Mouse (Mus musculus): Measurements from ENCODE around the gene Yjefn3. TPM values are rescaled to one million over a fixed set of nuclear protein-coding genes. Genes with fewer than 3 reads are reported as not detected.
A peak's percentile ranks its signal among the peaks of the same experiment; 100 is the strongest.

Gene Yjefn3
- polyA plus RNA-seq, 1 experiment = 1.9 TPM

GRCm38 (mm10) chr8:69937466-69937865 is 35.0 kb upstream of the Yjefn3 start:
- Histone ChIP-seq H3K4me3 (ENCODE audit: extremely low read depth, insufficient read depth, insufficient read length) (no peak overlapping the region), H3K27me3 (ENCODE audit: control insufficient read depth, insufficient read depth, low read length) (no peaks in the 10 kb centered on the region), H3K4me1 (ENCODE audit: control insufficient read depth, insufficient read depth, insufficient read length) (peaks cover 27% of the 10 kb centered on the region; the same call in 1 of the 2 replicates), H3K27ac (ENCODE audit: insufficient read depth, low read length) (peak overlapping the region; percentile 51; the same call in 1 of the 2 replicates), H3K36me3 (ENCODE audit: control insufficient read depth, insufficient read depth, low read length) (peaks cover 3% of the 10 kb centered on the region; the same call in 1 of the 2 replicates)
- 30% methylated on average over 3 of the region's 3 CpGs for WGBS
- TF ChIP-seq CTCF (IDR thresholded peaks at IDR 0.05; ENCODE audit: extremely low read depth, insufficient read depth, insufficient read length, insufficient replicate concordance) (no peak), POLR2A (IDR thresholded peaks at IDR 0.05; ENCODE audit: low read depth, low read length) (no peak)
- peak; percentile 20 to 35 for DNase-seq (ENCODE audit: low read depth in 1 of 2, low spot score in 2 of 2)

GRCm38 (mm10) chr8:69936050-69936794 is 33.7 kb upstream of the Yjefn3 start:
- peaks cover 27% of the 10 kb centered on the region; the same call in 1 of the 2 replicates for H3K4me1 ChIP-seq (ENCODE audit: control insufficient read depth, insufficient read depth, insufficient read length)

GRCm38 (mm10) chr8:69935431-69935830 is 32.9 kb upstream of the Yjefn3 start:
- Histone ChIP-seq H3K27me3 (ENCODE audit: control insufficient read depth, insufficient read depth, low read length) (no peaks in the 10 kb centered on the region), H3K27ac (ENCODE audit: insufficient read depth, low read length) (no peak overlapping the region), H3K4me1 (ENCODE audit: control insufficient read depth, insufficient read depth, insufficient read length) (peaks cover 25% of the 10 kb centered on the region; the same call in 1 of the 2 replicates), H3K4me3 (ENCODE audit: extremely low read depth, insufficient read depth, insufficient read length) (no peak overlapping the region), H3K36me3 (ENCODE audit: control insufficient read depth, insufficient read depth, low read length) (peaks cover 5% of the 10 kb centered on the region; the same call in 1 of the 2 replicates)
- no peak for TF ChIP-seq POLR2A (IDR thresholded peaks at IDR 0.05; ENCODE audit: low read depth, low read length)
- 94% methylated on average over 3 of the region's 3 CpGs for WGBS
- no peak for DNase-seq (ENCODE audit: low read depth in 1 of 2, low spot score in 2 of 2)

More at GRCm38 (mm10) chr8:69936050-69936794, 33.7 kb upstream of the Yjefn3 start:
- H3K27ac ChIP-seq (ENCODE audit: insufficient read depth, low read length) = peak overlapping the region; percentile 11; the same call in 1 of the 2 replicates
- DNase-seq (ENCODE audit: low read depth in 1 of 2, low spot score in 2 of 2) = no peak
- H3K27me3 ChIP-seq (ENCODE audit: control insufficient read depth, insufficient read depth, low read length) = no peaks in the 10 kb centered on the region
- H3K4me3 ChIP-seq (ENCODE audit: extremely low read depth, insufficient read depth, insufficient read length) = no peak overlapping the region
- peaks cover 3% of the 10 kb centered on the region; the same call in 1 of the 2 replicates for H3K36me3 ChIP-seq (ENCODE audit: control insufficient read depth, insufficient read depth, low read length)
- WGBS = 89% methylated on average over 7 of the region's 7 CpGs
- no peak for TF ChIP-seq POLR2A (IDR thresholded peaks at IDR 0.05; ENCODE audit: low read depth, low read length)
- no peak for TF ChIP-seq CTCF (IDR thresholded peaks at IDR 0.05; ENCODE audit: extremely low read depth, insufficient read depth, insufficient read length, insufficient replicate concordance)

GRCm38 (mm10) chr8:69934582-69934981 is 32.1 kb upstream of the Yjefn3 start:
- no peak for TF ChIP-seq CTCF (IDR thresholded peaks at IDR 0.05; ENCODE audit: extremely low read depth, insufficient read depth, insufficient read length, insufficient replicate concordance)
- Histone ChIP-seq H3K4me3 (ENCODE audit: extremely low read depth, insufficient read depth, insufficient read length) (no peak overlapping the region), H3K4me1 (ENCODE audit: control insufficient read depth, insufficient read depth, insufficient read length) (peaks cover 17% of the 10 kb centered on the region; the same call in 1 of the 2 replicates), H3K27ac (ENCODE audit: insufficient read depth, low read length) (peak overlapping the region; percentile 17; the same call in 1 of the 2 replicates), H3K27me3 (ENCODE audit: control insufficient read depth, insufficient read depth, low read length) (no peaks in the 10 kb centered on the region), H3K36me3 (ENCODE audit: control insufficient read depth, insufficient read depth, low read length) (peaks cover 5% of the 10 kb centered on the region; the same call in 1 of the 2 replicates)
- no peak for DNase-seq (ENCODE audit: low read depth in 1 of 2, low spot score in 2 of 2)
- 81% methylated on average over 5 of the region's 5 CpGs for WGBS

- no peak overlapping the region for H3K27ac ChIP-seq (ENCODE audit: insufficient read depth, low read length)
- TF ChIP-seq CTCF (IDR thresholded peaks at IDR 0.05; ENCODE audit: extremely low read depth, insufficient read depth, insufficient read length, insufficient replicate concordance) = no peak
- TF ChIP-seq POLR2A (IDR thresholded peaks at IDR 0.05; ENCODE audit: low read depth, low read length) = no peak
- no peak overlapping the region for H3K4me3 ChIP-seq (ENCODE audit: extremely low read depth, insufficient read depth, insufficient read length)
- peaks cover 13% of the 10 kb centered on the region; the same call in 1 of the 2 replicates for H3K4me1 ChIP-seq (ENCODE audit: control insufficient read depth, insufficient read depth, insufficient read length)
- no peaks in the 10 kb centered on the region for H3K27me3 ChIP-seq (ENCODE audit: control insufficient read depth, insufficient read depth, low read length)
- WGBS = 15% methylated on average over 2 of the region's 2 CpGs
- H3K36me3 ChIP-seq (ENCODE audit: control insufficient read depth, insufficient read depth, low read length) = peaks cover 5% of the 10 kb centered on the region; the same call in 1 of the 2 replicates
- DNase-seq (ENCODE audit: low read depth in 1 of 2, low spot score in 2 of 2) = no peak
Measured at GRCm38 (mm10) chr8:69933811-69934210, 31.3 kb upstream of the Yjefn3 start.

- no peak overlapping the region for H3K27ac ChIP-seq (ENCODE audit: insufficient read depth, low read length)
- TF ChIP-seq POLR2A (IDR thresholded peaks at IDR 0.05; ENCODE audit: low read depth, low read length) = no peak
- TF ChIP-seq CTCF (IDR thresholded peaks at IDR 0.05; ENCODE audit: extremely low read depth, insufficient read depth, insufficient read length, insufficient replicate concordance) = no peak
- H3K27me3 ChIP-seq (ENCODE audit: control insufficient read depth, insufficient read depth, low read length) = no peaks in the 10 kb centered on the region
- H3K4me3 ChIP-seq (ENCODE audit: extremely low read depth, insufficient read depth, insufficient read length) = no peak overlapping the region
- H3K4me1 ChIP-seq (ENCODE audit: control insufficient read depth, insufficient read depth, insufficient read length) = no peaks in the 10 kb centered on the region
- H3K36me3 ChIP-seq (ENCODE audit: control insufficient read depth, insufficient read depth, low read length) = peaks cover 2% of the 10 kb centered on the region; the same call in 1 of the 2 replicates
- no peak for DNase-seq (ENCODE audit: low read depth in 1 of 2, low spot score in 2 of 2)
Measured at GRCm38 (mm10) chr8:69926901-69927300, 24.4 kb upstream of the Yjefn3 start.

- no peaks in the 10 kb centered on the region for H3K27me3 ChIP-seq (ENCODE audit: control insufficient read depth, insufficient read depth, low read length)
- H3K4me1 ChIP-seq (ENCODE audit: control insufficient read depth, insufficient read depth, insufficient read length) = peaks cover 14% of the 10 kb centered on the region
- no peak for DNase-seq (ENCODE audit: low read depth in 1 of 2, low spot score in 2 of 2)
- no peak overlapping the region for H3K4me3 ChIP-seq (ENCODE audit: extremely low read depth, insufficient read depth, insufficient read length)
- no peaks in the 10 kb centered on the region for H3K36me3 ChIP-seq (ENCODE audit: control insufficient read depth, insufficient read depth, low read length)
- WGBS = 76% methylated on average over 1 of the region's 1 CpGs
- no peak for TF ChIP-seq CTCF (IDR thresholded peaks at IDR 0.05; ENCODE audit: extremely low read depth, insufficient read depth, insufficient read length, insufficient replicate concordance)
- TF ChIP-seq POLR2A (IDR thresholded peaks at IDR 0.05; ENCODE audit: low read depth, low read length) = no peak
- H3K27ac ChIP-seq (ENCODE audit: insufficient read depth, low read length) = no peak overlapping the region
Measured at GRCm38 (mm10) chr8:69923986-69924385, 21.5 kb upstream of the Yjefn3 start.

Data from spleen, adult 2 months (tissue).